Mouse (Mus musculus): ENCODE measurements at regions not wholly inside any gene's neighbourhood (a gene's known extent, or its start where the extent isn't known, plus 50 kb on each side); places are given as distances from the start of the nearest gene placed in this dataset.
A peak's percentile ranks its signal among the peaks of the same experiment; 100 is the strongest.
"Not testable (repeated sequence)": the region's sequence is repeated elsewhere in the genome, so short reads cannot be mapped to it uniquely, and the experiment has no call there.

DNA sequence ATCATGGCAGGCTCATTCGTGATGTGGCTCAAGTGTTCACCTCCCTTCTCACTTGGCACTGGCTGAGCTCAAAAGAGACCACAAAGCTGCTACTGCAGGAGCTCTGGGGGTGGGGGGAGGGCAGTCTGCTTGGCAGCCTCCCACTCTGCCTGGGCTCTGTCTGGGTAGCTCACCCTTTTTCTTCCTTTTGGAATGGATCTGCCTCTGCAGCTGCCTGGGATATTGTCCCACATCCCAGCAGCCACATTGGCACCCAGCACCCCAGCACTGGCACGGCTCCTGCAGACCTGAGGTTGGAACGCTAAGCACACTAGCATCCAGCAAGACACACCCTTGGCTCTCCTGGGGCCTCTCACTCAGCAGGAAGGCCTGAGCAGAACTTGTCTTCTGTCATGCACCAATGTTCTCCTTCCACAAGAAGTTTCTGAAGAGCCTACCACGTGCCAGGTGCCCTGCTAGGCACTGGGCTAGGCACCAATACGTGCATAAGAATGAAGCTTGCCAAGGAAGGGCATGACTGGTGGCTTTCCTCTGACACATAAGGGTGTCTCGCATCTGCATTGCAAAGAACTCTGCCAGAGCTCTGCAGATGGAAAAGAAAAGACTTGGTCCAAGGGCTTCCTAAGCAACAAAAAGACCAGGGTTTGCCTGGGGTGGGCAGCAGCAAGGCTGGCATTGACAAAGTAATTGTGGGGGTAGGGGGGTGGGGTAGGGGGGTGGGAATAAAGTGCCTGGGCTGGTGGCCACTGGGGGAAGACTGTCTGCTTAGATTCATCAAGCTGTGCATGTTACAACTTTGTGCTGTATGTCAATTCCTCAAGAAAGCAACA is 112.1 kb upstream of the Sipa1l1 start:
- DNase-seq (ENCODE audit: low spot score in 2 of 2), result not testable (repeated sequence)

DNA sequence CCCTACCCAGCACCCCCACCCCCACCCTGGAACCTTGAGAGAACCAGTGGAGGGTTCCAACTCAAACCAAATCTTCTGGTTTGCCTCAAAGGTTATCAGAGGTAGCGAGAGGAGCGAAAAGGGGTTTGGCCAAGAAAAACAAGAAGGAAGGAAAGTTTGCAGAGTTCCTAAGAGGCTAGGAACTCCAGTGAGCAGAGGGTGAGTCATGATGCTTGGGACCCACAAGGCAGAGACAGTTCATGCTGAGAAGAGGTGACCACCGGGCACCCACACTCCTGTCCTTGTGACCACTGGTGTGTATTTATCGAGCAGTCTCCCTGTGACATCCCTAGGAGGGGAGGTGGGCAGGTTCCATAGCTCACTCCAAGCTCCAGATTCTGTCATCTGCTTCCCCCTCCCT is 104.1 kb upstream of the Sipa1l1 start:
- no peak for DNase-seq (ENCODE audit: low spot score in 2 of 2)

DNA sequence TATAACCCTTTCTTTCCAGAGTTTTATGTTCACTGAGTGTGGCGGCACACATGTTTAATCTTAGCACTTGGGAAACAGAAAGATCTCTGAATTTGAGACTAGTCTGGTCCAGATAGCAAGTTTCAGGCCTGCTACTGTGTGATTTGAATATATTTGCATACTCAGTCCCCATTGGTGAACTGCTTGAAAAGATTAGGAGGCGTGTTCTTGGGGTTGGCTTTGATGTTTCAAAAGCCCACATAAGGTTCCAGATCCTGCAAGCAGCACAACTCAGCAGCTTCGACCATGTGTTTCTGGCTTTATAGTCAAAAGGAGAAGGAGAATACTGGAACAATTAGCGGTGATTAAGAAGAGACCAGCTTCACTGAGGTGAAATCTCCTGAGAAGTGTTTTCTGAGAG is 102.3 kb upstream of the Sipa1l1 start:
- no peak for DNase-seq (ENCODE audit: low spot score in 2 of 2)

DNA sequence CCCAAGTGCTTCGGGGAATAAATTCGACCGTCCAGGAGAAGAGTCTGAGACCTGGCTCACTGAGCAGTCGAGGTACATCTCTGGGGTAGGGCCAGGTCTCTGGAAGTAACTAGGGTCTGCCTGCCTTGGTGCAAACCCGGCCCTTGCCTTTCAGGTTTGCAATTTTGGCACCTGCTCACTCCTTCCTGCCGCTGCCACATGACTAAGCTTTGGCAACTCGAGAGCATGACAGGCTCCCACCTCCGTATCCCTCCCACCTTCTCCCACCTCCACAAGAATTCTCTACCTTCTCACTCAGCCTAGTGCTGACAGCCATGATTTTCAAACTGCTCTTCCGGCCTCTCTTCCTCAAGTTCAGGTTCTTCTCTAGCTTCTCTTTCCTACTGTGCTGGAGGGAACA is 99.5 kb upstream of the Sipa1l1 start:
- peak; percentile 55 to 67 for DNase-seq (ENCODE audit: low spot score in 2 of 2)

DNA sequence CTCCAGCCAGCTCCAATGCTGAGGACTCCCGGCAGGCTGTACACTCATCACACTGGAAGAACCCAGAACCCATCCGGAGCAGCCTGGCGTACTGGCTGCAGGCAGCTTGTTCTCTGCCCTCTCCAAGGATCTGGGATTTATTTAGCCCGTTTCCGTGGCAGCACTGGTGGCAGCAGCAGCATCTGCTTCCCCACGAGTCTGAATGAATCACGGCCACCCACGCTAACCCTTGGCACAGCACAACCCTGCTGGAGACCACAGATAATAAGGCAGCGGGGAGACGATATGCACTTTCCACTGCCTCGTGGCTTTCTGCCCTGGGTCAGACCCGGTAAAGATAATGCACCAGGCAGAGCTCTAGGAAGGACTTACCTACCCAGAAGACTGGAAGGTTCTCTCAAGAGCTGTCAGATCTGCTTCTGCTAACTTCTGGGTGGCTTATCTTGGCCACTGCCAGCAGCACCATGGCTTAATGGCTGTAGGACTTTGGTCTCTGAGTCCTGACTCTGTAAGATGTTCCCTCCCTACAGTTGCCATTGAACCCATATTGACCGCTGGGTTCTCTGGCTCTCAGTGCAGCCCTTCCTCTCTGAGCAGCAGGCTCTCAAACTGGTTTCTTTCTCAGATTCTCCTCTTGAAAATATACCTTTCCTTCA is 96.2 kb upstream of the Sipa1l1 start:
- DNase-seq (ENCODE audit: low spot score in 2 of 2), result peak; percentile 86 to 88

DNA sequence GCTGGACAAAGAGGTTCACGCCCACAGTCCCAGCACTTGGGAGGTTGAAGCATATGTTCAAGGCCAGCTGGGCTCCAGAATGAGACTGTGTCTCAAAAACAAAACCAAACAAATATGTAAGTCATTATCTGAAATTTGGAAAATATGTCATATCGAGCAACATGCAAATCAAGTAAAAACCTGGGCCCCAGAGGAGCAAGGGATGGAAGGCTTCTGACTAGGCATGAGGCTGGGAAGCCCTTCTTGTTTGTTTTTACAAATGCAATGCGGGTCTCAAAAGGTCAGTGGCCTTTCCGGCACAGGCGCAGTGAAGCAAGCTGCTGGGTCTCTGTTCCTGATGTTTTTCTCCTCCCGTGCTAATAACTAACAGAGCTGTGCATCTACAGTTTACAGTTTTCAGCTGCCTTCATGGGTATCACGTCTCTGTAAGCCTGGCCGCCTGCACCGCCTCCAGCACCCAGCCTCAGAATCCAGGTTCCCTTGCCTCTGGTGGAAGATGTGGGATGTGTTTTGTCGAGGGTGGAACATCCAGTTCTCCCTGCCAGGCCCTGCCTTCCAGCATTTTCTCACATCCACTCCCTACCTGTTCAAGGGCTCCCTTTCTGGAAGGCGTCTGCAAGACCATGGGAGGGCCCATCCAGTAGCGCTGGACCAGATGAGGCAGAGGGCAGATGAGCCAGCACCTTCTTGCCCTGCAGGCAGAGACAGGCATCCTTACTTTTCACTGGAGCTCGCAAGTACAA is 93.5 kb upstream of the Sipa1l1 start:
- peak; percentile 69 to 72 for DNase-seq (ENCODE audit: low spot score in 2 of 2)

DNA sequence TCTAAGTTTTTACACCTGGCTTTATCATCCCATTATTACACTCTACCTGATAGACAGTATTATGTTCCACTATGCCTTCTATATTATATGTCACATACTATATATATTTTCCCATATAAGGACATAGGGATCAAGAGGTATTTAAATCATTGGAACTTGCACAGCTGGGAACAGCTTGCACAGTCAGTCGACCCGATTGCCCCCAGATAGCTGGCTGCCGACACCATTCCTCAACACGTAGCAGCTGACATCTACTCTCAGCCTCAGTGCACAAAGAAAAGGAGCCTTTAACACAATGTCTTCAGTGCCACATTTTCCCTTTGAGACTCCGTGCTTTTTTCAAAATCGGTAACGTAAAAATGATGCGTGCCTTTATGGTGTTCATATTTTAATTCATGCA is 92.4 kb upstream of the Sipa1l1 start:
- DNase-seq (ENCODE audit: low spot score in 2 of 2), result no peak

DNA sequence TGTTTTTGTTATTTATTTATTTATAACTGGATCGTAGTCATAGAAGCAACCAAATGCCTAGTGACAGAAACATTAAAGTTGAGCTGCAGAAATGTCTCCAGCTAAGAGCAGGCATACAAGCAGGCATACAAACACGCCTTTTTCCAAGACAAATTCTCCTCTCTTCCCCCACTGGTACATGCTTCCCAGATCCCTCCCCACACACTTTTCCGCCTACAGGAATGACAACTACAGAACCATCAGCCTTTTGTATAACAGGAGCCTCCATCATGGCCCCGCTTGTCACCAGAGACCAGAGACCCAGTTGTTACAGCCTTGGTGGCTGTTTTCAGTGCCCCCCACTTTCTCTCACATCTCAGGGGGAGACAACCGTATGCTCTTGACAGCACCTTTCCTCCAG is 91.2 kb upstream of the Sipa1l1 start:
- DNase-seq (ENCODE audit: low spot score in 2 of 2), result peak; percentile 43 to 56

DNA sequence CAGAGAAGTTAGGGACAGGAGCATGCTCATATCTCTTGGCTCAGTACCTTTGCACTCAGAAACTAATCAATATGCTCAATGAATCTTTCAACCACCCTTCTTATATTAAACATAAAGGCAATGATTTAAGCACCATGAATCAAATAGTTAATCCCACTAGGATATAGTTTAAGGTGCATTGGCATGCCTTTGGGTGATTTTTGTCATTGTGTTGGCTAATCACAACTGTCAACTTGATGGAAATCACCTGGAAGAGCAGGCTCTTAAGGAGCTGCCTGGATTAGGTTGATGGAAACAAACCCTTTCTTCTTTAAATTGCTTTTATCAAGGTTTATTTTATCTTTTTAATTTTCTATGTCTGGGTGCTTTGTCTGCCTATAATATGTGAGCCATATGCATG is 90.4 kb upstream of the Sipa1l1 start:
- DNase-seq (ENCODE audit: low spot score in 2 of 2), result no peak

DNA sequence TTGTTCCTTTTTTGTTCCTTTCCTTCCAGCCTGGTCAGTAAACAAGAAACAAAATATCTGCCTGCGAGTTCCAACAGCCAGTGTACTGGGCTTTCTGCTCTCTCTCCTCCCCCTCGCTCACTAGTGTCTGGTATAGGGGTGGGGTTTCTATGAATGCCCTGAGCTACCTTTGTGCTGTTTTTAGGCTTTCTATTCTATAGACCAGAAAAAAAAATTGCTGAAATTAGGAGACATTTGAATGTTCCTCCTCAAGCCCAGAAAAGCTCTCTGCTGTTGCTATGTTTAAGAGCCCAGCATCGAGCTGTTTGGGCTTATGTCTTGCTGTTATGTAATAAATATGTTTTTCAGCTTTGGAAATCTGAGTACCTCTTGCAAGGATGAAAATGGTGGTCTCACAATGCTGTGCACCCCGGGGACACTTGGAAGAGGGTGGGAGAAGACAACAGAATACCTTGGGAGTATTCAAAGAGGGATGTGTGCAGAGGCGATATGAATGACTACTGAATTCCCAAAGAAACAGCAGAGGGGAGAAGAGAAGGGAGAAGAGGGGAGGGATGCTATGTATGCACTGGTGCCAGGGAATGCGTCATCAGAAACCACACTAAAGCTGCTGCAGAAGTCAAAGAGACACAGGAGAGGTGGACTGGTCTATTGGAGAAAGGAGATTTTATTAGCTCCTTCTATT is 88.8 kb upstream of the Sipa1l1 start:
- DNase-seq (ENCODE audit: low spot score in 2 of 2), result peak; percentile 40 to 69

DNA sequence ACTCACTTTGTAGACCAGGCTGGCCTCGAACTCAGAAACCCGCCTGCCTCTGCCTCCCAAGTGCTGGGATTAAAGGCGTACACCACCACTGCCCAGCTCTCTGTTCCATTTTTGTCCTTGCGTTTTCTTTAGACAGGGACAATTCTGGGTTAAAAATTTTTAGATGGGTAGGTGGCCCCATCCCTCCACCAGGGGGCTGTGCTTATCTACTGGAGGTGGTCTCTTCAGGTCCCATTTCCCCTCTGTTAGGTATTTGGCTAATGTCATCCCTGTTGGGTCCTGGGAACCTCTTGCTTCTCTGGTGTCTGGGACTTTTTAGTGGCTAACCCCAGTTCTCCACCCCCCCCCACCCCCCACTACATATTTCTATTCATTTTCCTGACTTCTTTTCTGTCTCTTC is 86.5 kb upstream of the Sipa1l1 start:
- not testable (repeated sequence) for DNase-seq (ENCODE audit: low spot score in 2 of 2)

DNA sequence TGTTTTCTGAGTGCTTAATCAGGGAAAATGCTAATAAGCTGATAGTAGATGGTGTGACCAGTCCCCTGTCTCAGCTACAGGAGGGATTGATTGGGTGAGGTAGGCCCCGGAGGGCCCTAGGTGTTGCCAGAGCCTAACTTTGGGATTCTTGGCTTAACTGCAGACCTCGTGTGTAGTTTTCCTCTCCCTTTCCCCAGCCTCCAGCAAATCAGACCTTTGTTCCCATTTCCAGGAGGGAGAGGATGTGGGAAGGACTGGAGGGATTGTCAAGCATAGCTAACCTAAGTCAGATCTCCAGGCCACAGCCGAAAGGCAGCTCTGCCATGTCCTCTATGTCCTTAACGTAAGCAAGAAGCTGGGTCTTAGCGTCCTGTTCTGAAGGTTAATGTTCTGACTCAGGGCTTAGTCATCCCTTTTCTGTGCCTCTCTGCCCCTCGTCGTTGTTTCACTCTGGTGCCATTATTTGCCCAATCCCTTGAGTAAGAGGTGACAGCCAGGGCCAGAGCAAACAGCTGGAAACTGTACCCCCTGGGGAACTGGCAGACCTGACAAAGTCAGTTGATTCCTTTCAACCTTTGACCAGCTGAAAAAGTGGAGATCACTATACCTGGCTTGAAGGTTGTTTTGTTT is 83.2 kb upstream of the Sipa1l1 start:
- no peak for DNase-seq (ENCODE audit: low spot score in 2 of 2)

DNA sequence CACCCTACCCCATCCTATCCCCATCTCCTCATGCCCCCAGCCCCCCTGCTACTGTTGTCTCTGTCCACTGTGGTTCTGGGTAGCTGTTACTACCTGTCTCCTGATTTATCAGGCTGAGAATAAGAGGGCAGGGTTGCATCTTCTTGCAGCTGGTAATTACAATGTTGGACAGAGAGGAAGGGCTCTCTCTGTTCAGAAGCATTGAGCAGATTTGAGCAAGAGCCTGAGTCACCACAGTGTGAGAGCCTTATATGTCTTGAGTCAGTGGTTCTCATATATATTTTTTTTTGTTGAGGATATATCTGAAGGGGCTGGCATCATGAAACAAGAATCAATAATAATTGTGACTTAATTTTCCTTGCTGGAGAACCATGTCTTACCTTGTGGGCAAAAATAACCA is 82.7 kb upstream of the Sipa1l1 start:
- DNase-seq (ENCODE audit: low spot score in 2 of 2), result no peak

DNA sequence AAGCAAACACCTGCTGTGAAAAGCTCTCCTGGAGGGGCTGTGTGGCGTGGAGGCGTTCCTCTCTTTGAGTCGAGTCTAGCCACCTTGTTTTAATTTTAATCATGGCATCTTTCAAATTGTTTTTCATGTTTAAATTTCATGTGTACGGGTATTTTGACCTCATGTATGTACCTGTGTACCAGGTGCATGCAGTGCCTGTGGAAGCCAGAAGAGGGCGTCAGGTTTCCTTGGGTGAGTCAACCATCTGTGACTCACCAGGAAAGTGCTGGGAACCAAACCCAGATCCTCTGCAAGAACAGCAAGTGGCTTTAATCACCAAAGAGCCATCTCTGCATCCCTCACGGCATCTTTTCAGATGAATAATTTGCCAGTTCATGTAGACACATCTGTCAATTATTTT is 79.8 kb upstream of the Sipa1l1 start:
- DNase-seq (ENCODE audit: low spot score in 2 of 2), result no peak

DNA sequence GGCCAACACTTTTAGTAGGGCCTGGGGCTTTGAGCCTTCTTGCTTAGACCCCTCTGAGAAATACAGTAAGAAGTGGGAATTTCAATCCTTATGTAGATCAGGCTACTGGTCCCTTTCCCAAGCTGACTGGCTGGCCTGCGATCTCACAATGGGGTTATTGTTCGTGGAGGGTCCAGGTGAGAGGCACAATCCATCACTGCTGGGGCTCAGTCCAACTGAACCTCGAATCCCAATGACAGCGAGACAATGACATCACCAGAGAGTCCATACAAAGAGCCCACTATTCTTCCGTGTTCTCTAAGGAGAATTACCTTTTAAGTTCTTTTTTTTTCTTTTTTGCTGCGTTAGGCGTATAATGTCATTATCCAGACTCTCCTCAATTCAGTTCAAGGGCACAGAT is 75.8 kb upstream of the Sipa1l1 start:
- DNase-seq (ENCODE audit: low spot score in 2 of 2), result no peak

DNA sequence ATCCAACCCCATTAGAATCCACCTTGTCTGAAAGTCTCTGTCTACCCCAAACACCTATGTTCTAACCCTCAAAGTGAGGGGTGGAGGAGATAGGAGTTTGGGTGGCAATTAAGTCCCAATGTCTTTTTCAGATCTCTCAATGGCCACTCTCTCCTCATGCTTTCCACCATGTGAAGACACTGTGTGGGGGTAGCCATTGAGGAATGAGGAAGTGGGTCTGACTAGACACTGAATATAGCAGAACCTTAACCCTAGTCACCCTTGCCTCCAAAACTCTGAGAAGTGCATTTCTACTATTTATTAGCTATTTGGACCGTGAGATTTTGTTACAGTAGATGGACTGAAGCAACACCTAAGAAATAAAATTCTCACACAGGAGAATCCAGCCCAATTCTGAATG is 73.7 kb upstream of the Sipa1l1 start:
- no peak for DNase-seq (ENCODE audit: low spot score in 2 of 2)

DNA sequence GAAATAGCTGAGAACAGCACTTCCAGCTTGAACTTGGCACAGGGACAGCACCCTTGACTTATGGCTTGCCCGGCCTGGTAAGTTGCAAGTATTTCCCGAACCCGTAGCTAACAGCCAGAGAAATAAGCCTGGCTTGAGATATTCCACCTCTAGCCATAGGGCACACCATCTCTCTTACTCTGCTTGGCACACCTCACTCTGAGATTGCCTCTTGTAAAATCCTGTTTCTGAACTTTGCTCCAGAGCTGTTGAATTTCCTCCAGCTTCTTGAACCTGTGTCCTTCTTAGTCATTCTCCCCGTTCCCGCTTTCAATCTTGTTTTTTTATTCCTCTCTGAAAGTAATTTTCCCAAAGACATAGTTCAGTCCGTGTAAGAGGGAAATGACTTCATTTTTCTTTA is 72.0 kb upstream of the Sipa1l1 start:
- no peak for DNase-seq (ENCODE audit: low spot score in 2 of 2)

DNA sequence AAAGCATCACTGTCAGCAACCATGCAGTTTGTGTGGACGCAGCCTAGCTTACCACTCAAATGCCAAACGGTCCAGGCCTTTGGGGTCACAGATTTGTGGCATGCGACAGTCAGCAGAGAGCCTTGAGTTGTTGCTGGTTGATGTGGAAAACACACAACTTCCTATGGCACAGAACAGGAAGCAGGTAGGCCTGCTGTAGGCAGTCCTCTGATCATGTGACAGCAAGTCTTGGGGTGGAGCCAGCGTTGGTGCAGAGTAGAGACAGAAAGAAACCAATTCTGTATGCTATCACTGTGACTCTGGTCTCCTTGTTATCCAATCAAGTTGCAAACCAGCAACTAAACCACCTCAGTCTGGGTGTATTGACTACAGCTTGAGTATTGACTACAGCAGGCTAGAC is 71.5 kb upstream of the Sipa1l1 start:
- no peak for DNase-seq (ENCODE audit: low spot score in 2 of 2)

DNA sequence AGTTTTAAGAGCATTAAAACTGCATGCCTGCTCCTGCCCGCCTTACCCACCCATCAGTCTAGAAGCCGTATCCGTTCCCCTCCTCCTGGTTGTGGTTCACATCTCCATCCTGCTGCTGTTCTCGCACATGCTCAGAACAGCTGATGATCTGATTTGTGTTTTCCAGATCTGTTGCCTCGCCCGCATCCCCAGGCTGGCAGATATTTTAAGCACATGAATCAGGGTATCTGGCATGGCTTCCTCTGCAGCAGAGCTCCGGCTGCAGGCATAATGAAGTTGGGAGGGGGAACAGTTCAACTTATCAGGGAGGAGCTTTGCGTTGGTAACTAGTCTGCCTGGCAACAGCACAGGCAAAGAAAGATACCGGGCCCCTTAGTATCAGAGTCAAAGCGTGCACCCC is 64.9 kb upstream of the Sipa1l1 start:
- DNase-seq (ENCODE audit: low spot score in 2 of 2), result peak; percentile 83 to 86

DNA sequence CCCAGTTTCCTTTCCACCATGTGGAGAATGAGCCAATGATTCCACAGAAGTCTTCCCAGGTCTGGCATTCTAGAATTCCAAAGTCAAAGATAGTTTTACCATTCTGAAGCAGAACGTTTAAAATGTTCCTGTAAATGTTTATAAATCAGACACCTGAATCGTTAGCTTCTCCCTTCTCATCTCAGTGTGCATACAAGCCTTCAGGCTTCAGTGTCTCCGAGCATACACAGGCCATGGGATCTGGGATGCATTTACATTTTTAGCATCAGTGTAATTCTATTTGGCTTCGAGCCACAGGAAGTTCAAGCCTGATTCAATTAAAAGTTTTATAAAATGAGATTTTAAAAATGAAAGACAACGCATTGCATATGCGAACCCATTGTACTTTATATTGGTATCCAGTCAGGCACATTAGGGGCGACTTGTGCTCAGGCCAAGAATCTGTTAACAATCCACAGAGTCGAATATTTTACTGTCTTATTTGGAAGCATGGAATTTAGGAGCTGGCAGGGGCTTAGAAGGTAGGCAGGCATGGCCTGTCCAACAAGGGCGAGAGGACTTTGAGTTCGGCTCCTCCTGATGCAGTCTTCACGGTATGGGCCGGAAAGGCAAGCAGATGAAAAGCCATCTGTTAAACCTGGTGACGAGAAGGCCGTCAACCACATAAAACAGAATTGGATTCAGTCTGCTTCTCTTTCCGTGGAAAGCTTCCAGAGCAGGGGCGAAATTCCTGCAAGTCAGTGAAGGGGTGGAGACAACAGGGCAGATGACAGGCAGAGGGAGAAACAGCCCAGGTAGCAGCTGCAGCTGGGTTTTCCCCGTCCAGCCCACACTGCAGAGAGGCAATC is 63.7 kb upstream of the Sipa1l1 start:
- peak; percentile 76 to 78 for DNase-seq (ENCODE audit: low spot score in 2 of 2)

DNA sequence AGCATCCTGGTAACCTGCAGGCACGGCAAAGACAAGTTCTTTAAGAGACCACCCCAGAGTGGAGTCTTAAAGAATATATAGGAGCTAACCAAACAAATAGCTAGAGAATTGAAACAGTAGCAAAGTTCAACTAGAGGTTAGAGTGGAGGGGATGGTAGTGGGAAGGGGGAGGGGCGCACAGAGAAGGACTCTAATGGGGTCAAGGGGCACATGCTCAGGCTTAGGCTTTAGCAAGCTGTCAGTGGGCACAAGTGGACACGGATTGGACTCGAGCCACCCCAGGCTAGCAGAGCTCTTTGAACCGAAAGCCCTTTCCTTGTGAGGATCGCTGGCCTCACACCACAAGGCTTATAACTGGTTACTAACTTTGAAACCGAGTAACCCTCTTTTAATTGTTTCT is 53.4 kb upstream of the Sipa1l1 start:
- no peak for DNase-seq (ENCODE audit: low spot score in 2 of 2)

Data from right cerebral cortex, adult 2 months (tissue).